Mouse (Mus musculus) ES-Bruce4 (cell line): ENCODE measurements around the gene Arfgap3. TPM values are rescaled to one million over a fixed set of nuclear protein-coding genes. Genes with fewer than 3 reads are reported as not detected.
A peak's percentile ranks its signal among the peaks of the same experiment; 100 is the strongest.

Experiments
- H3K27ac ChIP-seq: 2 replicates; pipeline ENCODE4 v1.5.1; 2012; ENCODE audit warnings: low read length, inconsistent platforms; ENCODE audit not compliant: insufficient read depth
- H3K27me3 ChIP-seq: 2 replicates; pipeline ENCODE4 v1.6.1; 2012; ENCODE audit warnings: mild to moderate bottlenecking, low read length, inconsistent platforms; ENCODE audit not compliant: control insufficient read depth, poor library complexity, insufficient read depth, severe bottlenecking
- H3K36me3 ChIP-seq: 2 replicates; pipeline ENCODE4 v1.6.1; 2012; ENCODE audit warnings: inconsistent platforms, mild to moderate bottlenecking, low read length, moderate library complexity; ENCODE audit not compliant: control insufficient read depth, poor library complexity, insufficient read depth, severe bottlenecking
- H3K4me1 ChIP-seq: one replicate; pipeline ENCODE4 v1.8.1; 2011; ENCODE audit warnings: low read length; ENCODE audit not compliant: control insufficient read depth, insufficient read depth
- H3K4me3 ChIP-seq: 2 replicates; pipeline ENCODE4 v1.5.1; 2011; ENCODE audit warnings: low read depth, mild to moderate bottlenecking, low read length
- H3K9ac ChIP-seq: 2 replicates; pipeline ENCODE4 v1.6.1; 2012; ENCODE audit warnings: low read depth, mild to moderate bottlenecking, inconsistent platforms; ENCODE audit not compliant: poor library complexity, severe bottlenecking
- H3K9me3 ChIP-seq: replicated peaks from 2 replicates; pipeline ENCODE4 v1.6.1; 2012; ENCODE audit warnings: mild to moderate bottlenecking, low read length, inconsistent platforms; ENCODE audit not compliant: control insufficient read depth, poor library complexity, insufficient read depth, severe bottlenecking
- CTCF ChIP-seq: IDR thresholded peaks from one replicate; pipeline ENCODE4 v1.8.1; 2011; ENCODE audit warnings: low read depth, low read length
- EP300 ChIP-seq: IDR thresholded peaks from 2 replicates; pipeline ENCODE4 v1.6.1; 2011; ENCODE audit warnings: low read depth, low read length; ENCODE audit not compliant: insufficient read depth
- POLR2A ChIP-seq: IDR thresholded peaks from one replicate; pipeline ENCODE4 v1.8.1; 2011; ENCODE audit warnings: low read length; ENCODE audit not compliant: insufficient read depth
- polyA plus RNA-seq: library from polyadenylated mRNA; stranded (reverse); fragments of >200 nt; gene quantifications from 2 replicates; pipeline ENCODE4 v1.2.4, GENCODE M21; 2011; ENCODE audit warnings: low read depth; ENCODE audit not compliant: missing spikeins, insufficient read depth, insufficient read length

The Arfgap3 gene
- polyA plus RNA-seq, 1 experiment = 10.0 TPM

GRCm38 (mm10) chr15:83294954-83295353 lies 55.1 kb downstream of the Arfgap3 start:
- Histone ChIP-seq H3K27me3 (no peaks in the 10 kb centered on the region), H3K36me3 (no peaks in the 10 kb centered on the region), H3K4me1 (peaks cover 4% of the 10 kb centered on the region), H3K4me3 (no peak overlapping the region), H3K9me3 (no peaks in the 10 kb centered on the region), H3K27ac (no peak overlapping the region), H3K9ac (no peak overlapping the region)
- TF ChIP-seq CTCF (no peak), EP300 (no peak), POLR2A (no peak)

- TF ChIP-seq CTCF (no peak), EP300 (no peak), POLR2A (no peak)
- no peak overlapping the region for H3K27ac ChIP-seq
- H3K9me3 ChIP-seq = no peaks in the 10 kb centered on the region
- H3K27me3 ChIP-seq = no peaks in the 10 kb centered on the region
- H3K9ac ChIP-seq = no peak overlapping the region
- peaks cover 4% of the 10 kb centered on the region for H3K4me1 ChIP-seq
- H3K4me3 ChIP-seq = no peak overlapping the region
- no peaks in the 10 kb centered on the region for H3K36me3 ChIP-seq
These were observed 56.1 kb downstream of the Arfgap3 start for GRCm38 (mm10) chr15:83293706-83294645.

GRCm38 (mm10) chr15:83293144-83293543 lies 56.9 kb downstream of the Arfgap3 start:
- no peak overlapping the region for H3K27ac ChIP-seq
- TF ChIP-seq CTCF (no peak), EP300 (no peak), POLR2A (no peak)
- H3K27me3 ChIP-seq = no peaks in the 10 kb centered on the region
- H3K9ac ChIP-seq = no peak overlapping the region
- H3K9me3 ChIP-seq = no peaks in the 10 kb centered on the region
- peaks cover 4% of the 10 kb centered on the region for H3K4me1 ChIP-seq
- no peaks in the 10 kb centered on the region for H3K36me3 ChIP-seq
- H3K4me3 ChIP-seq = no peak overlapping the region

- no peak overlapping the region for H3K4me3 ChIP-seq
- peaks cover 4% of the 10 kb centered on the region for H3K4me1 ChIP-seq
- H3K27me3 ChIP-seq = no peaks in the 10 kb centered on the region
- no peak overlapping the region for H3K27ac ChIP-seq
- H3K9me3 ChIP-seq = no peaks in the 10 kb centered on the region
- no peaks in the 10 kb centered on the region for H3K36me3 ChIP-seq
- no peak overlapping the region for H3K9ac ChIP-seq
- no peak for TF ChIP-seq CTCF
- no peak for TF ChIP-seq EP300
- TF ChIP-seq POLR2A = no peak
These were observed 57.6 kb downstream of the Arfgap3 start for GRCm38 (mm10) chr15:83292261-83293056.

- no peaks in the 10 kb centered on the region for H3K4me1 ChIP-seq
- TF ChIP-seq CTCF = no peak
- no peak for TF ChIP-seq POLR2A
- TF ChIP-seq EP300 = no peak
- no peak overlapping the region for H3K27ac ChIP-seq
These were observed 59.1 kb downstream of the Arfgap3 start for GRCm38 (mm10) chr15:83290899-83291298.

DNA sequence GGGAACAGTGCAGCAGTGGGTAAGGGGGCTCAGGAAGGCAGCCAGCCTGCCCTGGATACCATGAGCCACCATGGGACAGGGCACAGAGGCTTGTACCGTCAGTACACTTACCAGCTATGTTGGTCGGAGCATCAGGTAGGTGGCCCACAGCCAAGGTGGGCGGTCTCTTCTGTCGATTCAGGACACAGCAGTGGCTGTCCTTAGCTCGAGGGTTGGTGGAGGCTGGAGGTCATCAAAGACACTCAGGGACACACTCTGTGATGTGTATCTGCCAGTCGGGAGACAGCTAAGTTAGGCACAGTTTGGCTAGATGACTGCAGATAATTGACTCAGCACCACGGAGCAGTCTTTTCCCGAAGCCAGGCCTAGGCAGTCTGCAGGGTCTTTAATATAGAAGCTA lies 65.2 kb downstream of the Arfgap3 start:
- H3K9me3 ChIP-seq = no peaks in the 10 kb centered on the region
- peak overlapping the region; percentile 19; the same call in 1 of the 2 replicates for H3K4me3 ChIP-seq
- H3K36me3 ChIP-seq = no peaks in the 10 kb centered on the region
- H3K27me3 ChIP-seq = no peaks in the 10 kb centered on the region
- no peak overlapping the region for H3K27ac ChIP-seq
- no peak overlapping the region for H3K9ac ChIP-seq
- no peaks in the 10 kb centered on the region for H3K4me1 ChIP-seq
- TF ChIP-seq POLR2A (no peak), CTCF (no peak), EP300 (no peak)

More at GRCm38 (mm10) chr15:83290899-83291298, 59.1 kb downstream of the Arfgap3 start:
- Histone ChIP-seq H3K9ac (no peak overlapping the region), H3K4me3 (no peak overlapping the region), H3K27me3 (no peaks in the 10 kb centered on the region), H3K36me3 (no peaks in the 10 kb centered on the region), H3K9me3 (no peaks in the 10 kb centered on the region)
